Mouse (Mus musculus) cortical plate, adult 2 months (tissue): ENCODE results near the gene Tspo. TPM values are rescaled to one million over a fixed set of nuclear protein-coding genes. Genes with fewer than 3 reads are reported as not detected.
A peak's percentile ranks its signal among the peaks of the same experiment; 100 is the strongest.

ENCODE experiments used
- H3K27ac ChIP-seq: fragments of 200-500 bp; 2 replicates; pipeline ENCODE4 v1.5.1; 2012; ENCODE audit warnings: low read length, control low read depth, inconsistent platforms; ENCODE audit not compliant: insufficient read depth
- H3K4me1 ChIP-seq: fragments of 200-500 bp; 2 replicates; pipeline ENCODE4 v1.6.1; 2011; ENCODE audit warnings: low read length; ENCODE audit not compliant: control insufficient read depth, insufficient read depth
- H3K4me3 ChIP-seq: fragments of 200-500 bp; 2 replicates; pipeline ENCODE4 v1.5.1; 2011; ENCODE audit warnings: mild to moderate bottlenecking, low read length, control low read depth; ENCODE audit not compliant: insufficient read depth
- CTCF ChIP-seq: fragments of 200-500 bp; IDR thresholded peaks from 2 replicates; pipeline ENCODE4 v1.5.1; 2011; ENCODE audit warnings: mild to moderate bottlenecking, control low read depth, low read length; ENCODE audit not compliant: insufficient read depth; ENCODE audit errors: extremely low read depth
- POLR2A ChIP-seq: fragments of 200-500 bp; IDR thresholded peaks from 2 replicates; pipeline ENCODE4 v1.6.1; 2011; ENCODE audit warnings: mild to moderate bottlenecking, low read length, control low read depth; ENCODE audit not compliant: insufficient read depth; ENCODE audit errors: extremely low read depth
- polyA plus RNA-seq: library from polyadenylated mRNA; depleted of rRNA; stranded (reverse); fragments of >200 nt; gene quantifications from 2 replicates; pipeline ENCODE4 v1.2.3, GENCODE M21; 2012; rRNA removed

The Tspo gene
- polyA plus RNA-seq, 1 experiment: 11.5 TPM

DNA sequence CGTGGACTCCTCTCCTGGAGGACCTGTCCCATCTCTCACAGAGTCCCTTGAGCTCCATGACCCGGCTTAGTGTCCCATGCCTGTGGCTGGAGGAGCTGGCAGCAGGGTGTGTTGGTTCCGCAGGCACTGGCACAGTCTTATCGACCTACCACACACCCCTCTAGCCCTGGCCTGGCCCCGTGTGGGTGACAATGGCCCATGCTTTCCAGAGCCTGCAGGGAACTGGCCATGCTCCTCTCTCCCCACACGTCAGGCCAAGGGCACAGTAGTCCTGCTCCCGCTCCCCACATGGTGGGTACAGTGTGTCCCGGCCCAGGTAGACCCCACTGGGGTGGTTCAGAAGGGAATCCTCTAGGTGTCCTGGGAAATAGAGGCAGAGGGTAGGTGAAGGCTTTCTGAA is 43.3 kb downstream of the Tspo start:
- Histone ChIP-seq H3K27ac (no peak overlapping the region), H3K4me3 (no peak overlapping the region), H3K4me1 (no peaks in the 10 kb centered on the region)
- no peak for TF ChIP-seq CTCF
- no peak for TF ChIP-seq POLR2A

DNA sequence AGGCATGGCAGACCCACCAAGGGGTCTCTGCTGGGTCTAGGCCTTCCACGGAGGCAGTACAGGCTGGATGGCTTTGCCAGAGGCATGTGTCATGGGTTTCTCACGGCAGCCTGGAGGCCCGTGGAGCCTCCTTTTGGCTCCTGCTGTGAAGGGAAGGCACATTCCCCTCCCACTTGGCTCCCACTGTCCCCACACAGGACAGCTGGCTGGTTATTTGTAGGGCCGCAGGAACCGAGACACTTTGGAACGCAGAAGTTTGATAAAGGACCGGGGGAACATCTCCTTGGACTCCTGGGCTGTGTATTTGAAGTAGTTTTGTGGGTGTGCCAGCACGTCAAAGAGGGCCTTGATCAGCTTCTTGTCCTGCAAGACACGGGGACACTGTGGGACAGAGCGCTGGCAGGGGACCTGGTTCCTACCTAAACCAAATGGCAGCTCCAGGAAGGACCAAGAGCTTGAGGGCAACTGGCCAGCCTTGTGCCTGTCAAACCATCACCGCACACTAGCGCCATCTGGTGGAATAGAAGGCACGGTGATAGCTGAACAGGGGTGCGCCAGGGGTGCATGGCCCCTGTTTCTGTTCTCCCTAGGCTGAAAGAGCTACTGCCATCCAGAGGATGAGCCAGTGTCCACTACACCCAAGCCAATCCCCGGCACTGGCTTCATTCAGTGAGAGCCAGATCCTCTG is 43.9 kb downstream of the Tspo start:
- no peak overlapping the region for H3K4me3 ChIP-seq
- H3K4me1 ChIP-seq: no peaks in the 10 kb centered on the region
- TF ChIP-seq CTCF (peak; percentile 82), POLR2A (no peak)
- H3K27ac ChIP-seq: no peak overlapping the region

DNA sequence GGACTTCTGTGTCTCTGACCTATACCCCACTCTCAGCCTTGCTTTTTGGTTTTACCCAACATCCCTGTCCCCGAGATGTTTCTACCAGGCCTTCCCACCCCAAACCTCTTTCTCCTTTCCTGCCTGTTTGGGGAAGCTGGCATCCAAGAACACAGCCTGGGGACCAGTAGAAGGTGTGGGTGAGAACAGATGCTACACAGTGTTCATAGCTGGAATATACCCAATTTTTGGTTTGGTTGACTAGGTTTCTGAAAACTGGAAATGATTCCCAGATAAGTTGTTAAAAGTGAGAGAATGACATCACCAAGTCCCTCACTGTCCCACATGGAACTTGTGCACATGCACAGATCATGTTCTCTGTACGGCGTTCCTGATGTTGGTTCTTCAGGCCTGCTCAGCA is 51.9 kb downstream of the Tspo start:
- TF ChIP-seq CTCF (no peak), POLR2A (no peak)
- no peak overlapping the region for H3K27ac ChIP-seq
- no peak overlapping the region for H3K4me3 ChIP-seq
- no peaks in the 10 kb centered on the region for H3K4me1 ChIP-seq

Other genes with a start within 250 kb of the Tspo start
- gene Arfgap3, start 213.3 kb upstream of the Tspo start, polyA plus RNA-seq: 24.8 and 24.9 TPM in 2 replicates
- gene Pacsin2, start 99.0 kb upstream of the Tspo start, polyA plus RNA-seq: 84.4 and 87.8 TPM in 2 replicates
- 48.5 and 50.1 TPM in 2 replicates for gene Ttll1, start 52.7 kb upstream of the Tspo start, polyA plus RNA-seq
- gene Bik, start 36.7 kb upstream of the Tspo start, polyA plus RNA-seq: 0.28 and 0.31 TPM in 2 replicates
- gene Mcat, start 195 bp downstream of the Tspo start, polyA plus RNA-seq: 26.5 and 32.1 TPM in 2 replicates
- 12.7 and 13.5 TPM in 2 replicates for gene Ttll12, start 31.6 kb downstream of the Tspo start, polyA plus RNA-seq
- 26.7 and 29.2 TPM in 2 replicates for gene Scube1, start 161.4 kb downstream of the Tspo start, polyA plus RNA-seq
- gene Mpped1, start 215.9 kb downstream of the Tspo start, polyA plus RNA-seq: 160 and 176 TPM in 2 replicates